ENCODE assay signal across 12 mouse cellular contexts in genomic region chr7:98962074-98962473, GRCm38 (mm10).
DNase-seq lines count a peak whose midpoint lies in the region; ATAC-seq and TF ChIP-seq lines count a peak whose summit lies in the region.
"Had no signal": no experiment of that assay in that cellular context is flagged by ENCODE, and none has a peak within 500 bp of the region (broad histone marks: within the 10 kb centered on the region; RNA-seq: fewer than 3 reads in every experiment).

No protein-coding gene starts in this region.

- H3K36me3 ChIP-seq in neural tube, embryonic 13.5 days, result no peaks in the 10 kb centered on the region
- no peaks in the 10 kb centered on the region for H3K36me3 ChIP-seq in neural tube, embryonic 15.5 days
- no peaks in the 10 kb centered on the region for H3K36me3 ChIP-seq in intestine, postnatal 0 days (ENCODE audit: control insufficient read depth, insufficient read depth)
- H3K36me3 ChIP-seq: forebrain, embryonic 12.5 days; heart, embryonic 15.5 days had no signal

- no peak for TF ChIP-seq CTCF in intestine, postnatal 0 days (IDR thresholded peaks at IDR 0.05; ENCODE audit: low read depth)

- no peaks in the 10 kb centered on the region for H3K9me3 ChIP-seq in neural tube, embryonic 13.5 days
- no peaks in the 10 kb centered on the region for H3K9me3 ChIP-seq in neural tube, embryonic 15.5 days (replicated peaks)
- H3K9me3 ChIP-seq in intestine, postnatal 0 days (ENCODE audit: control insufficient read depth), result no peaks in the 10 kb centered on the region
- H3K9me3 ChIP-seq: forebrain, embryonic 12.5 days; heart, embryonic 15.5 days had no signal

- H3K9ac ChIP-seq in neural tube, embryonic 13.5 days, result no peak overlapping the region
- no peak overlapping the region for H3K9ac ChIP-seq in neural tube, embryonic 15.5 days (replicated peaks)
- H3K9ac ChIP-seq in intestine, postnatal 0 days (ENCODE audit: low read depth, low read length), result no peak overlapping the region
- H3K9ac ChIP-seq: forebrain, embryonic 12.5 days; heart, embryonic 15.5 days; liver, postnatal 0 days had no signal

- peak; percentile 15 for DNase-seq in CD4-positive, CD25-positive, alpha-beta regulatory T cell, adult 2 months (ENCODE audit: low read depth, low spot score)
- no peak for DNase-seq in Muller cell, postnatal 12 days (ENCODE audit: inconsistent ontology term)
- no peak for DNase-seq in cerebellum, postnatal 4 days (ENCODE audit: low spot score in 2 of 2)
- no peak for DNase-seq in cerebellum, adult 8-10 months

- no peak overlapping the region for H3K4me3 ChIP-seq in neural tube, embryonic 13.5 days
- H3K4me3 ChIP-seq in neural tube, embryonic 15.5 days (replicated peaks), result no peak overlapping the region
- H3K4me3 ChIP-seq in intestine, postnatal 0 days (ENCODE audit: low read depth, low read length), result no peak overlapping the region
- H3K4me3 ChIP-seq: forebrain, embryonic 12.5 days; heart, embryonic 15.5 days had no signal

- WGBS in neural tube, embryonic 13.5 days, result 54% methylated on average over 11 of the region's 11 CpGs
- 51% methylated on average over 11 of the region's 11 CpGs for WGBS in neural tube, embryonic 15.5 days
- 46% methylated on average over 11 of the region's 11 CpGs for WGBS in intestine, postnatal 0 days

- H3K4me2 ChIP-seq in neural tube, embryonic 13.5 days, result no peak overlapping the region
- no peak overlapping the region for H3K4me2 ChIP-seq in neural tube, embryonic 15.5 days
- peak overlapping the region; percentile 51 for H3K4me2 ChIP-seq in intestine, postnatal 0 days (replicated peaks; ENCODE audit: low read depth)
- H3K4me2 ChIP-seq: forebrain, embryonic 12.5 days; heart, embryonic 15.5 days had no signal

- no peak overlapping the region for H3K27ac ChIP-seq in neural tube, embryonic 13.5 days (replicated peaks)
- no peak overlapping the region for H3K27ac ChIP-seq in neural tube, embryonic 15.5 days (replicated peaks)
- H3K27ac ChIP-seq in intestine, postnatal 0 days (ENCODE audit: low read depth, low read length), result peak overlapping the region; percentile 29; the same call in 1 of the 2 replicates
- H3K27ac ChIP-seq: forebrain, embryonic 12.5 days; kidney, postnatal 0 days had no signal

- no peaks in the 10 kb centered on the region for H3K27me3 ChIP-seq in neural tube, embryonic 13.5 days
- no peaks in the 10 kb centered on the region for H3K27me3 ChIP-seq in neural tube, embryonic 15.5 days (replicated peaks)
- H3K27me3 ChIP-seq in intestine, postnatal 0 days (replicated peaks; ENCODE audit: control insufficient read depth, insufficient read depth, low read length), result no peaks in the 10 kb centered on the region
- H3K27me3 ChIP-seq: heart, embryonic 15.5 days had no signal

- H3K4me1 ChIP-seq in neural tube, embryonic 13.5 days (replicated peaks), result peaks cover 29% of the 10 kb centered on the region
- H3K4me1 ChIP-seq in neural tube, embryonic 15.5 days, result peaks cover 14% of the 10 kb centered on the region; the same call in 1 of the 2 replicates
- H3K4me1 ChIP-seq in intestine, postnatal 0 days (replicated peaks; ENCODE audit: control insufficient read depth, insufficient read depth, low read length), result no peaks in the 10 kb centered on the region

- no peak for ATAC-seq in CD4-positive, CD25-positive, alpha-beta regulatory T cell, adult 4 months
- 0 out of 2 replicates have a peak, but pooled peaks have one; percentile 4 for ATAC-seq in neural tube, embryonic 13.5 days (ENCODE audit: low read depth)
- no peak for ATAC-seq in neural tube, embryonic 15.5 days (ENCODE audit: low FRiP score)
- peak; percentile 84 for ATAC-seq in intestine, postnatal 0 days

Comparison
In these comparisons a context has a peak if more than half of its experiments do, and no peak if none do; other contexts are left out.
1. ATAC-seq: peak in neural tube, embryonic 13.5 days (single experiment) and intestine, postnatal 0 days (single experiment); none in CD4-positive, CD25-positive, alpha-beta regulatory T cell, adult 4 months (single experiment) and neural tube, embryonic 15.5 days (single experiment).